Mouse (Mus musculus) bone marrow, adult 2 months (tissue): Measurements from ENCODE around the gene Alkbh7.

Source experiments
- CTCF ChIP-seq: fragments of 200-500 bp; IDR thresholded peaks from 2 replicates; pipeline ENCODE4 v1.5.1; 2011; ENCODE audit warnings: low read length, control low read depth; ENCODE audit not compliant: control insufficient read depth, insufficient read depth
- POLR2A ChIP-seq: fragments of 200-500 bp; IDR thresholded peaks from 2 replicates; pipeline ENCODE4 v1.6.1; 2011; ENCODE audit warnings: low read depth, mild to moderate bottlenecking, control low read depth, low read length, borderline replicate concordance; ENCODE audit not compliant: control insufficient read depth

GRCm38 (mm10) chr17:56961880-56962279 lies 35.3 kb upstream of the Alkbh7 start:
- TF ChIP-seq CTCF (no peak), POLR2A (no peak)
